Mouse (Mus musculus) retina, adult 2 months (tissue): Measurements from ENCODE around the gene Zfp607a.
"Not testable (repeated sequence)": the region's sequence is repeated elsewhere in the genome, so short reads cannot be mapped to it uniquely, and the experiment has no call there.

Experiments
- DNase-seq: peaks from one replicate; pipeline ENCODE4 v3.0.0-alpha.2; 2012; ENCODE audit warnings: low read depth, low spot score

The Zfp607a gene

DNA sequence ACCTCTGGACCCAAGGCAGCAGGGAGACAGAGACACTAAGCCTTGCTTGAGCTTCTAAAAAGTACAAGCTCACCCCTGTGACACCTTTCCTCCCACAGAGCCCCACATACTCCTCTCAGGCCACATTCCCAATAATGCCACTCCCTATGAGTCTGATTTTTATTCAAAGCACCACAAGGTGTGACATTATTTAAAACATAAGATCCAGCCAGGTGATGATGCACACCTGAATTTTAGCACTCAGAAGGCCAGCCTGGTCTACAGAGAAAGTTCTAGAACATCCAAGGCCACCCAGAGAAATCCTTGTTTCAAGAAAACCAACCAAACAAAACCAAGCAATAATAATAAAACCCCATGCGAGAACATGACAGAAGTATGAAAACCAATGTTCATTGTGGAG, at the start of gene Zfp607a:
TSS of gene Zfp607a (plus strand) at position 301 of the 400 bp plus-strand sequence.
- DNase-seq: no peak

GRCm38 (mm10) chr7:27818526-27819110, 38.7 kb upstream of the Zfp607a start:
- no peak for DNase-seq

DNA sequence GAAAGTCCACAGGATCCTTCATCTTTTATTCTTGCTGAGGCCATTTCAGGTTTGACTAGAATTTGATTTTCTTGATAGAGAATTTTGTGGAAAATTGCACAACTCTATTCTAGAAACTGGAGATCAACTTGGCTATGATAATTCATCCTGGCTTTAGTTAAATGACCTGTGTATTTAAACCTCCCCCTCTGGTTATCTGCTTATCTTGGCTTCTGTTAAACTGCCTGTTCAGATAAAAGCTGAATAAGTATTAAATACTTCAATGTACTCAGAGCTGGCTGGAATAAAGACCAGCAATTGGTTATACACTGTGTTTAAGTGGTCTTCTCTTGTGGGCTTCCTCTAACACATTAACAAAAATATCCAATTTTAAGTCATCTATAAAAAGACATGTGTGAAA, 34.7 kb upstream of the Zfp607a start:
- no peak for DNase-seq

- no peak for DNase-seq
Measured at GRCm38 (mm10) chr7:27834131-27834530, 23.2 kb upstream of the Zfp607a start.

- no peak for DNase-seq
Measured at GRCm38 (mm10) chr7:27837896-27838295, 19.4 kb upstream of the Zfp607a start.

GRCm38 (mm10) chr7:27838323-27839249, 18.7 kb upstream of the Zfp607a start, which contains the start of gene Zfp59:
Gene Zfp59, plus strand, starts transcription at chr7:27838607.
- peak; percentile 67 for DNase-seq

DNA sequence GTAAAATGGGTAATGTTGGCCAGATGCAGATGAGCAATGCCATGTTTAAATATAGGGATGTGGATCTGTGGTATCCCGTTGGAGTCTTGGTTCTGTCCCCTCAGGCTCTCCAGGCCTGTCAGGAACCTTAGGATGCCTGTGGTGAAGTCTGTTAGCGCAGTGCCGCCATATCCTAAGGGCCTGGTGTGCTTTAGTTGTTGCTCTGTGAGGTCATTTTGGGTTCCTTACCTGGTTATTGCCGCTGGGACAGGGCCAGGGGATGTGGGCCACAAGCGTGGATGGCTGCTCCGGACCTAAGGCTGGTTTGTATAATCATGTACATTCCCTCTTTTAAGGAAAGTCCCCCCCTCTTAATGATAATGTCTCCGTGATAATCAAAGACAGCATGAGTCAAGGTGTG, 17.7 kb upstream of the Zfp607a start:
- DNase-seq: no peak

DNA sequence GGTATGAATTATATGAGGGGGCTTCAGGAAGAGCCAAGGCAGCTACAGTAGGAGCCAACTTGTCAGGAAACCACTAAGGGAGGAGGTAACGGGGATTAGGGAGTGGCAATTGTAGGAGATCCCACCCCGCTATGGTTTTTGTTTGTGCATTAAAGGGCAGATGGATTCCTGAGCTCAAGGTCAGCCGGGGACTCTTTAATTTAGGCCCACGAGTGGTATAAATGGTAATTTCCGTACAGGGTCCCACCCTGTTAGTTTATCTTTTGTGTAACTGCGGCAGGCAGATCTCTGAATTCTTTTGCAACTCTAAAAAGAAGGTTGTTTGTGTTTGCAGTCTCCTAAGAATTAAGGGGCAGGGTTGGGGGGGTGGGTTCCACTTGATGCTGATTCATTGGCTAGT, 17.2 kb upstream of the Zfp607a start:
- DNase-seq: no peak

GRCm38 (mm10) chr7:27859301-27860251, 2.2 kb downstream of the Zfp607a start:
- no peak for DNase-seq

- peak; percentile 50 for DNase-seq
Measured at GRCm38 (mm10) chr7:27860396-27861235, 3.3 kb downstream of the Zfp607a start.

DNA sequence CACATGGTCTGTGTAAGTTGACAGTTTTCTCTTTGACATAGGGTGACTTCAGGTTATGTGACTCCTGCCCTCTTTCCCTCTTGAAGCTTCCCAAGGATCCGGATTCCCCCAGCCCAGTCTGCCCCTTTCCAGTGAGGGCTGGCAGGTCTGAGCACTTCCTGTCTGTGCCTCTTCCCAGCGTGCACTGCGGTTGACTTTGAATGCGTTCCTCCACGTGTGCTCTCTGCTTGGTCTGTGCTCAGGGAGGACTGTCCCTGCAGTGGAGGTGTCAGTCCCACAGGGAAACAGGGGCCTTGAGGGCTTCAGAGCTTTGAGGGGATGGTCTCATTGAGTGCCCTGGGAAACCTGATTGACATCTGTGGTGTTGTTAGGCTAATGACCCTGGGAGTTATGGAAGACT, 5.3 kb downstream of the Zfp607a start:
- DNase-seq: not testable (repeated sequence)

- no peak for DNase-seq
Measured at GRCm38 (mm10) chr7:27881721-27882120, 24.4 kb downstream of the Zfp607a start.

GRCm38 (mm10) chr7:27900601-27901000, 43.3 kb downstream of the Zfp607a start:
- DNase-seq: no peak

- DNase-seq: no peak
Measured at GRCm38 (mm10) chr7:27905061-27905848, 47.9 kb downstream of the Zfp607a start.

GRCm38 (mm10) chr7:27910952-27911351, 53.6 kb downstream of the Zfp607a start:
- DNase-seq: not testable (repeated sequence)

GRCm38 (mm10) chr7:27927041-27927440, 69.7 kb downstream of the Zfp607a start:
- not testable (repeated sequence) for DNase-seq

DNA sequence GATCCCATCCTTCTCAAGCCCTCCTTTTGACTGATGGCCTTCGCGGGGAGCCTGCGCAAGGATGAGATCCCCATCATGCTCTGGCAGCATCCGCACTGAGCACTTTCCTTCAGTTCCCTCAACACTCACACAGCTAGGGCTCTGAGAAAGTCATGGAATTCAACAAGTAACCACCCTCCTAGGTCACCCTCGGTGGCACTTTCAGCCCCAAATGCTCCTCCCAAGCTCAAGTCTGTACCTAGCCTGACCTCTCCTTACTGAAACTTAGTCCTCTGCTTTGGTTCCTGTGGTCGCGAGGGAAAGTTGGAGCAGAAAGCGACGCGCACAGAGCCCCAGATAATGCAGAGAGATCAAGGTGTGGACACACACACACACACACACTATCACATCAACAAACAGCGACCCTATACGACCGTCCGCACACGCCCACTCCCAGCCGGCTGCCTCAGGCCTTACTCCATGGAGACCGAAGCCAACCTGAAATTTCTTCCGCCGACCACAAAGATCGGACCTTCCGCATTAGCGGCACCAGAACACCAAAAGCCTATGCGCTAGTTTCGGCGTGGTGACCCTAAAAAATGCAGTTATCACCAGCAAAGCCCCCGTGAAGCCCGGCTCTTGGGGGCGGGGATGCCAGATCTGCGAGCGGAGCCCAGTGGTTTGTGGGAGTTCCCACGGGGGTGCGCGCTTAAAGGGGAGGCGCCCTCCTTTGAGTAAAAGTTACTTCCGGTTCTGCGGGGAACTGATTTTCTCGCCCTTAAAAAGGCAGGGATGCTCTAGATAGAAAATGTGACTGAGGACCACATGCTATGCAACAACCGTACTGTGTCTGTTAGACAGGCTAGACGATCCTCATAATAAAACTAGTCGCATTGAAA, 71.7 kb downstream of the Zfp607a start, which contains the start of gene Zfp974:
TSS of gene Zfp974 (minus strand) at position 643 of the 878 bp plus-strand sequence.
- DNase-seq: peak; percentile 53
